Mouse (Mus musculus) heart, embryonic 14.5 days (tissue): ENCODE measurements around the gene Tmie. TPM values are rescaled to one million over a fixed set of nuclear protein-coding genes. Genes with fewer than 3 reads are reported as not detected.

ENCODE experiments used
- ATAC-seq: fragments of 200-750 bp; cut with Nextera tagmentation; 2 replicates; pipeline ENCODE4 v1.8.0; 2017; ENCODE audit warnings: low read depth, moderate TSS enrichment; ENCODE audit not compliant: insufficient number of reproducible peaks, insufficient read depth, low FRiP score
- H3K27ac ChIP-seq, 2 experiments: fragments of 200-500 bp in 1 of 2; fragments of 300-500 bp in 1 of 2; sonication (generic) in 1 of 2; replicated peaks in 1 of 2; 2 replicates each; pipeline ENCODE4 v1.5.1; 2012 to 2014; ENCODE audit warnings: low read depth in 2 of 2, low read length in 2 of 2, control low read depth in 1 of 2, mild to moderate bottlenecking in 1 of 2, mixed read lengths in 1 of 2; ENCODE audit not compliant: control insufficient read depth in 1 of 2, insufficient read depth in 1 of 2
- H3K27me3 ChIP-seq: fragments of 300-500 bp; sonication (generic); 2 replicates; pipeline ENCODE4 v1.6.1; 2014; ENCODE audit warnings: mild to moderate bottlenecking, low read length, control low read depth; ENCODE audit not compliant: control insufficient read depth, insufficient read depth
- H3K36me3 ChIP-seq: fragments of 300-500 bp; sonication (generic); 2 replicates; pipeline ENCODE4 v1.6.1; 2014; ENCODE audit warnings: mild to moderate bottlenecking, control low read depth, low read length, mixed read lengths; ENCODE audit not compliant: control insufficient read depth, insufficient read depth
- H3K4me1 ChIP-seq, 2 experiments: fragments of 200-500 bp in 1 of 2; fragments of 300-500 bp in 1 of 2; sonication (generic) in 1 of 2; 2 replicates each; pipeline ENCODE4 v1.6.1; 2012 to 2014; ENCODE audit warnings: low read length in 2 of 2, control low read depth in 1 of 2, mixed read lengths in 1 of 2; ENCODE audit not compliant: control insufficient read depth in 2 of 2, insufficient read depth in 2 of 2
- H3K4me2 ChIP-seq: fragments of 300-500 bp; sonication (generic); 2 replicates; pipeline ENCODE4 v1.6.1; 2014; ENCODE audit warnings: mild to moderate bottlenecking, low read length
- H3K4me3 ChIP-seq, 2 experiments: fragments of 200-500 bp in 1 of 2; fragments of 300-500 bp in 1 of 2; sonication (generic) in 1 of 2; 2 replicates each; pipeline ENCODE4 v1.5.1; 2012 to 2014; ENCODE audit warnings: low read length in 2 of 2, mild to moderate bottlenecking in 2 of 2, control low read depth in 1 of 2, low read depth in 1 of 2, moderate library complexity in 1 of 2; ENCODE audit not compliant: control insufficient read depth in 1 of 2, insufficient read depth in 1 of 2
- H3K9ac ChIP-seq: fragments of 300-500 bp; sonication (generic); 2 replicates; pipeline ENCODE4 v1.6.1; 2014; ENCODE audit warnings: mild to moderate bottlenecking, low read length
- H3K9me3 ChIP-seq: fragments of 300-500 bp; sonication (generic); 2 replicates; pipeline ENCODE4 v1.6.1; 2016; ENCODE audit warnings: low read length, control low read depth; ENCODE audit not compliant: control insufficient read depth
- WGBS: fragments of 180-500 bp; shearing (Covaris S2); extraction: QIAGEN DNeasy Blood & Tissue Kit; methylation state at CpG from one replicate; pipeline ENCODE4 v1.1.7; 2014; 5-methylcytosine and 5-hydroxymethylcytosine counted together
- polyA plus RNA-seq: library from polyadenylated mRNA; unstranded; fragments of >200 nt; fragmentation: Nextera tagmentation; extraction: Ambion mirVana; gene quantifications from 2 replicates; pipeline ENCODE4 v1.2.1, GENCODE M21; 2014

Gene Tmie
- polyA plus RNA-seq, 1 experiment from 2014 or later = 0.20 TPM

DNA sequence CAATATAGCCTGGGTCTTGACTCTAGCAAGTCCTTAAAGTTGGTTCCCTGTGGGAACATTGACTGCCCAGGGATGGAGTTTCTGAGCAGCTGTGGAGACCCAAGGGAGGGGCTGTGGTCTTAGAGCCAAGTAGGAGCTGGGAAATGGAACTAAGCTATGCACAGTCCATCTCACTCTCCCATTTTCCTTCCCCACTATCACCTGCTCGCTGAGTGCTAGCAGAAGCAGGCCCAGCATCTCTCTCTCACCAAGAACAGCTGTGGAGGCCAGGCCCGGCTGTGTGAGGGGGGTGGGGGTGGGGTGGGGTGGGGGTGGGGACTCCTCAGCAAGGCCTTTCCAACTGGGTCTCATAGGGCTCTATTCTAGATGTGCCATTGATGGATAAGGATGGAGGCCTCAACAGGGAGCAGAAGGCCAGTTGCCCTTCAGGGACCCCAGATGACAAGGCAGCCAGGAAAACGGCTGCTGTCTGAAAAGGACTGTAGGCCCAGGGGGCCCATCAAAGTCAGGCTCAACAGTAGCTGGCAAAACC lies 5.2 kb downstream of the Tmie start:
- Histone ChIP-seq H3K4me3 (no peak overlapping the region), H3K9ac (no peak overlapping the region), H3K27me3 (peaks cover 26% of the 10 kb centered on the region), H3K36me3 (no peaks in the 10 kb centered on the region), H3K9me3 (no peaks in the 10 kb centered on the region), H3K4me2 (no peak overlapping the region), H3K4me1 (peaks cover 17 to 26% of the 10 kb centered on the region in 2 experiments), H3K27ac (no peak overlapping the region)
- no peak for ATAC-seq
- 33% methylated on average over 3 of the region's 3 CpGs for WGBS

- H3K4me1 ChIP-seq = peaks cover 12 to 19% of the 10 kb centered on the region in 2 experiments
- peaks cover 26% of the 10 kb centered on the region for H3K27me3 ChIP-seq
- 11% methylated on average over 40 of the region's 40 CpGs for WGBS
- H3K4me3 ChIP-seq = peak overlapping the region; percentile 10 to 26; a peak in 2 of 4 replicates
- H3K9me3 ChIP-seq = no peaks in the 10 kb centered on the region
- H3K4me2 ChIP-seq = peak overlapping the region; percentile 60
- peak overlapping the region; percentile 45 for H3K9ac ChIP-seq
- H3K36me3 ChIP-seq = no peaks in the 10 kb centered on the region
- H3K27ac ChIP-seq = no peak overlapping the region
- no peak for ATAC-seq
Observed at GRCm38 (mm10) chr9:110873681-110874659, 5.9 kb downstream of the Tmie start.

DNA sequence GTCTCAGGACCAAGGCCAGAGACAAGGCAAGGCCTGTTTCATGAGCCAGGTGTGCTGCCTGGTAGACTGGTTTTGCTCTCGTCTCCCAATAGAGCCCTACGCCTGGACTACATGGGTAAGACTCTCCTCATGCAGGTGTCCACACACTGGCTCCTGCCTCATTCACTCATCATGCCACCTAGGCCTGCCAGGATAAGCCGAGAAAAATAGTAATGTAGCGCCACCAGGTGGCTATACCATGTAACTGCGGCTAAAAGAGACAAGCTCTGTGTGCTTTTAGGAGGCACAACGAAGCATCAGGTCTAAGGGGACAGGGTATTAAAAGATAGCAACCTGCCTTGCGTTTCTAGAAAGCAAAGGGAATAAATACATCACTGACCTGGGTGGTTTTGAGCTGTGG lies 8.9 kb downstream of the Tmie start:
- Histone ChIP-seq H3K27ac (no peak overlapping the region), H3K9ac (no peak overlapping the region), H3K4me3 (no peak overlapping the region), H3K27me3 (peaks cover 26% of the 10 kb centered on the region), H3K36me3 (no peaks in the 10 kb centered on the region), H3K4me1 (peaks cover 3 to 6% of the 10 kb centered on the region in 2 experiments; a peak in 2 of 4 replicates), H3K9me3 (no peaks in the 10 kb centered on the region), H3K4me2 (no peak overlapping the region)
- no peak for ATAC-seq
- WGBS = 20% methylated on average over 7 of the region's 7 CpGs

DNA sequence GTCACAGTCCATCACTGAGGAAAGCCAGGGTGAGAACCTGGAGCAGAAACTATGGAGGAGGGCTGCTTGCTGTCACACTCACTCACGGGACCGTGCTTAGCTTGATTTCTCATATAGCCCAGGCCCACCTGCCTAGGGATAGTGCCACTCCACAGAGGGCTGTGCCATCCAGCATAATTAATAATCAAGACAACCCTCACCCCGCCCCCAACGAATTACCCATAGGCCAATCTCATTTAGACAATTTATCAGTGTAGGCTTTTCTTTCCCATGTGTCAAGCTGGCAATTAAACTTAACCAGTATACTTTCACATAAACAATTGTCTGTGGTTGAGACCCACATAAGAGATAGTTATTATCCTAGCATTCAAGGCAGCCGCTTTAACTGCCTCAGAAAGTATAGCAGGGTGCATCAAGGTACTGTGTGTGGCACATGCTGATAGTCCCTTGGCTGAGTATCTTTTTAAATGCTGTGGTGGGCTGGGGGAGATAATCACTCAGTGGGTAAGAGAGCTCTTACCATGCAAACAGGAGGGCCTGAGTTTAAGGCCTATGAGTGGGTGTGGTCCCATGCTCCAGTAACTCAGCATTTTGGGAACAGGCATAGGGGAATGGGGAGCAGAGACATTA lies 20.8 kb downstream of the Tmie start:
- WGBS = 83% methylated on average over 5 of the region's 5 CpGs

GRCm38 (mm10) chr9:110858523-110858922 lies 21.4 kb downstream of the Tmie start:
- Histone ChIP-seq H3K9me3 (no peaks in the 10 kb centered on the region), H3K4me1 (peaks cover 3 to 5% of the 10 kb centered on the region in 2 experiments; a peak in 2 of 4 replicates), H3K9ac (no peak overlapping the region), H3K4me3 (no peak overlapping the region), H3K27ac (no peak overlapping the region), H3K36me3 (no peaks in the 10 kb centered on the region), H3K4me2 (no peak overlapping the region), H3K27me3 (peaks cover 18% of the 10 kb centered on the region)
- ATAC-seq = no peak
- 61% methylated on average over 5 of the region's 5 CpGs for WGBS

More for the DNA sequence above, 20.8 kb downstream of the Tmie start:
- H3K9me3 ChIP-seq = no peaks in the 10 kb centered on the region
- no peak overlapping the region for H3K4me3 ChIP-seq
- no peak for ATAC-seq
- no peak overlapping the region for H3K9ac ChIP-seq
- no peaks in the 10 kb centered on the region for H3K36me3 ChIP-seq
- H3K4me2 ChIP-seq = no peak overlapping the region
- H3K4me1 ChIP-seq = peaks cover 3 to 5% of the 10 kb centered on the region in 2 experiments; a peak in 2 of 4 replicates
- peaks cover 18% of the 10 kb centered on the region for H3K27me3 ChIP-seq
- H3K27ac ChIP-seq = no peak overlapping the region

GRCm38 (mm10) chr9:110857781-110858472 lies 22.0 kb downstream of the Tmie start, which contains the start of gene Prss50:
Gene Prss50, plus strand, starts transcription at chr9:110857967.
- no peaks in the 10 kb centered on the region for H3K9me3 ChIP-seq
- WGBS = 11% methylated on average over 34 of the region's 50 CpGs
- H3K4me3 ChIP-seq = peak within 1 kb of the TSS in 1 of 2 experiments; percentile 26; a peak in 3 of 4 replicates
- H3K27me3 ChIP-seq = peaks cover 18% of the 10 kb centered on the region
- peak within 1 kb of the TSS; percentile 64 for H3K4me2 ChIP-seq
- no peak within 1 kb of the TSS for H3K27ac ChIP-seq
- H3K36me3 ChIP-seq = no peaks in the 10 kb centered on the region
- peak within 1 kb of the TSS; percentile 38; the same call in 1 of the 2 replicates for H3K9ac ChIP-seq
- no peak for ATAC-seq
- H3K4me1 ChIP-seq = peaks cover 3 to 5% of the 10 kb centered on the region in 2 experiments; a peak in 2 of 4 replicates

DNA sequence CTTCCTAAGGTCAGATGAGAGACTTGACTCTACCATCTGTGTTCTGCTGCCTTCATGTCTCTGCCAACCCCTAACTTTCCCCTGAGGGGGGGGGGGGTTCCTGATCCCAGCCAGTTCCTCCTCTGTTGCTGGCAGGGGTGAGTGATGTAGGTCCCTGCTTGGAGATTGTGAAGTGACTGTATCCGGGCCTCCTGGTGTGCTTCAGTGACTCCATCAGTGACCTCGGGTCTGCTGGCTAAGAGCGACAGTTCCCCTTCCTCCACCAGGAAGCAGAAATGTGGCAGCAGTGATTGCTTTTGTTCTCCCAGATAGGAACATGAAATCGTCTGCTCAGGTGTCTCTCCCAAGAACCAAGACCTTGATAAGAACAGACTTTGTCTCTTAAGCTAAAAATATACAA lies 23.0 kb downstream of the Tmie start:
- no peaks in the 10 kb centered on the region for H3K9me3 ChIP-seq
- no peak overlapping the region for H3K4me3 ChIP-seq
- H3K9ac ChIP-seq = no peak overlapping the region
- H3K4me2 ChIP-seq = no peak overlapping the region
- no peak for ATAC-seq
- no peaks in the 10 kb centered on the region for H3K36me3 ChIP-seq
- peaks cover 3 to 5% of the 10 kb centered on the region in 2 experiments; a peak in 2 of 4 replicates for H3K4me1 ChIP-seq
- H3K27me3 ChIP-seq = peaks cover 18% of the 10 kb centered on the region
- WGBS = 30% methylated on average over 4 of the region's 4 CpGs
- H3K27ac ChIP-seq = no peak overlapping the region
